Mouse (Mus musculus) megakaryocyte, embryonic 14.5 days (primary cell): ENCODE measurements around the gene Taf1d. TPM values are rescaled to one million over a fixed set of nuclear protein-coding genes. Genes with fewer than 3 reads are reported as not detected.
"Not testable (repeated sequence)": the region's sequence is repeated elsewhere in the genome, so short reads cannot be mapped to it uniquely, and the experiment has no call there.

Source experiments
- H3K27me3 ChIP-seq: replicated peaks from 2 replicates; pipeline ENCODE3; 2012; ENCODE audit warnings: inconsistent platforms
- H3K36me3 ChIP-seq: replicated peaks from 2 replicates; pipeline ENCODE3; 2012; ENCODE audit warnings: low read length, inconsistent platforms, mixed read lengths
- H3K4me1 ChIP-seq: 2 replicates; pipeline ENCODE4 v1.6.1; 2012; ENCODE audit warnings: inconsistent platforms
- H3K4me3 ChIP-seq: replicated peaks from 2 replicates; pipeline ENCODE3; 2012; ENCODE audit warnings: moderate library complexity, mild to moderate bottlenecking, inconsistent platforms
- H3K9me3 ChIP-seq: 2 replicates; pipeline ENCODE4 v1.6.1; 2012; ENCODE audit warnings: inconsistent platforms
- FLI1 ChIP-seq: IDR thresholded peaks from 2 replicates; pipeline ENCODE4 v1.6.1; 2012; ENCODE audit warnings: low read length, inconsistent platforms, mixed read lengths
- GATA1 ChIP-seq: IDR thresholded peaks from 3 replicates; pipeline ENCODE4 v1.6.1; 2012; ENCODE audit warnings: mixed read lengths, low read length, inconsistent platforms, borderline replicate concordance
- polyA plus RNA-seq: library from polyadenylated mRNA; stranded (reverse); fragments of >175 nt; gene quantifications from 2 replicates; pipeline ENCODE4 v1.2.3, GENCODE M21; 2012; ENCODE audit warnings: low replicate concordance; ENCODE audit not compliant: insufficient read depth

Gene Taf1d
- polyA plus RNA-seq, 1 experiment = 18.8 TPM

GRCm38 (mm10) chr9:15280491-15280879 is 25.5 kb upstream of the Taf1d start:
- no peaks in the 10 kb centered on the region for H3K9me3 ChIP-seq
- H3K4me3 ChIP-seq = peak overlapping the region; percentile 94
- H3K27me3 ChIP-seq = no peaks in the 10 kb centered on the region
- TF ChIP-seq GATA1 (no peak), FLI1 (no peak)
- peaks cover 54% of the 10 kb centered on the region for H3K36me3 ChIP-seq
- peaks cover 49% of the 10 kb centered on the region for H3K4me1 ChIP-seq

DNA sequence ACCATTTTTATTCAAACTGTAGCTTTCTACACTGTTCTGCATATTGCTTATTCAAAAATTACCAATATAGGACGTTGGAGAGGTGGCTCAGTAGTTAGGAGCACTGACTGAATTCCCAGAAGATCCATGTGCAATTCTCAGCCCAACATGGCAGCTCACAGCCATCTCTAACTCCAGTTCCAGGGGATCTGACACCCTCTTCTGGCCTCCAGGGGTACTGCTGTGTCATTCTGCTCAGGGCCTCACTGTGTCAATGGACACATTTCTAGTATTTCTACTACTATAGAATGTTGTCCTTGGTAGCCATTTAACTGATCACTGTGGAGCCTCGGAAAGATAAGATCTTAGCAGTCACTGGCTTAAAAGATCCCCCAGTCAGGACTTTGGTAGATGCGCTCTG is 20.6 kb upstream of the Taf1d start:
- no peaks in the 10 kb centered on the region for H3K27me3 ChIP-seq
- H3K4me1 ChIP-seq = peaks cover 60% of the 10 kb centered on the region
- H3K9me3 ChIP-seq = no peaks in the 10 kb centered on the region
- no peak overlapping the region for H3K4me3 ChIP-seq
- TF ChIP-seq GATA1 = no peak
- TF ChIP-seq FLI1 = no peak
- H3K36me3 ChIP-seq = peaks cover 73% of the 10 kb centered on the region

- no peak overlapping the region for H3K4me3 ChIP-seq
- no peaks in the 10 kb centered on the region for H3K27me3 ChIP-seq
- TF ChIP-seq FLI1 = no peak
- no peak for TF ChIP-seq GATA1
- H3K9me3 ChIP-seq = no peaks in the 10 kb centered on the region
- peaks cover 63% of the 10 kb centered on the region for H3K4me1 ChIP-seq
- H3K36me3 ChIP-seq = peaks cover 89% of the 10 kb centered on the region
Observed at GRCm38 (mm10) chr9:15287846-15288245, 18.2 kb upstream of the Taf1d start.

DNA sequence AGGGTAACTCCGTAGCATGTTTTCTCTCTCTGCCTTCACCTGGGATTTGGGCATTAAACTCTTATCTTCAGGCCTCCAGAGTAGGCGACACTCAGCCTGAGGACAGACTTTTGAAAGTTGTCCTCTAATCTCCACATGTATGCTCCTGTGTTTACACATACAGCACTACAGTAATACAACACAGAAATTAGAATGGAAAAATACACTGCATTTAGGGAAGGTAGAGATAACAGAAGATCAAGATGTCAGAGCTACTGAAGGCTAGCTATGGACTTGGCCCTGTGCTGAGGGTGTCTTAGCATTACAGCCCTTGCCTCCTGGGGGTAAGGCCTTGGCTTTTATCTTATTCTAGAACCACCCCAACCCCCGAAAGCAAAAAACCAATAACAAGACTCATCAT is 17.6 kb upstream of the Taf1d start:
- Histone ChIP-seq H3K4me1 (peaks cover 68% of the 10 kb centered on the region), H3K9me3 (no peaks in the 10 kb centered on the region), H3K4me3 (no peak overlapping the region), H3K27me3 (no peaks in the 10 kb centered on the region), H3K36me3 (peaks cover 91% of the 10 kb centered on the region)
- TF ChIP-seq FLI1 (no peak), GATA1 (no peak)

- H3K9me3 ChIP-seq = no peaks in the 10 kb centered on the region
- H3K4me3 ChIP-seq = peak overlapping the region; percentile 50
- TF ChIP-seq FLI1 (peak; percentile 86), GATA1 (peak; percentile 96)
- H3K27me3 ChIP-seq = no peaks in the 10 kb centered on the region
- H3K36me3 ChIP-seq = peaks cover 89% of the 10 kb centered on the region
- H3K4me1 ChIP-seq = peaks cover 69% of the 10 kb centered on the region
Observed at GRCm38 (mm10) chr9:15289251-15289650, 16.8 kb upstream of the Taf1d start.

GRCm38 (mm10) chr9:15297112-15297511 is 8.9 kb upstream of the Taf1d start:
- H3K36me3 ChIP-seq = peaks cover 71% of the 10 kb centered on the region
- H3K4me1 ChIP-seq = peaks cover 47% of the 10 kb centered on the region
- H3K9me3 ChIP-seq = no peaks in the 10 kb centered on the region
- TF ChIP-seq FLI1 (no peak), GATA1 (no peak)
- no peak overlapping the region for H3K4me3 ChIP-seq
- no peaks in the 10 kb centered on the region for H3K27me3 ChIP-seq

DNA sequence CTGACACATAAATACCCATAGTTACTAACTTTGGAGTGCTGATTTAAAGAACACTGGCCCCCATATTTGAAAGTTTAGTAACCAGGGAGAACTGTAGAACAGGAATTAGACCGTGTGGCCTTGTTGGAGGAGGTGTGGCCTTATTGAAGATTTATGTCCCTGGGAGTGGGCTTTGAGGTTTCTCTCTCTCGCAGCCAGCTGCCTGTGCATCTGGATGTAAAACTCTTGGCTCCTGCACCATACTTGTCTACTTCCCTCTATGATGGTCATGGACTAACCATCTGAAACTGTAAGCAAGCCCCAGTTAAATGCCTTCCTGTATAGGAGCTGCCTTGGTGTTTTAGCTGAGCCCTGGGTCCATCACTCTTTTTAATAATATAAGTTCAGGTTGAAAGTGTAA is 7.6 kb upstream of the Taf1d start:
- Histone ChIP-seq H3K9me3 (no peaks in the 10 kb centered on the region), H3K27me3 (no peaks in the 10 kb centered on the region), H3K4me1 (peaks cover 44% of the 10 kb centered on the region), H3K4me3 (no peak overlapping the region), H3K36me3 (peaks cover 62% of the 10 kb centered on the region)
- TF ChIP-seq GATA1 (no peak), FLI1 (no peak)

GRCm38 (mm10) chr9:15300056-15300455 is 6.0 kb upstream of the Taf1d start:
- Histone ChIP-seq H3K4me3 (no peak overlapping the region), H3K4me1 (peaks cover 58% of the 10 kb centered on the region), H3K27me3 (no peaks in the 10 kb centered on the region), H3K36me3 (peaks cover 53% of the 10 kb centered on the region), H3K9me3 (no peaks in the 10 kb centered on the region)
- TF ChIP-seq FLI1 (no peak), GATA1 (no peak)

- TF ChIP-seq GATA1 (no peak), FLI1 (no peak)
- Histone ChIP-seq H3K27me3 (no peaks in the 10 kb centered on the region), H3K9me3 (no peaks in the 10 kb centered on the region), H3K4me3 (peak overlapping the region; percentile 71), H3K36me3 (peaks cover 45% of the 10 kb centered on the region), H3K4me1 (peaks cover 61% of the 10 kb centered on the region)
Observed at GRCm38 (mm10) chr9:15301399-15301798, 4.6 kb upstream of the Taf1d start.

DNA sequence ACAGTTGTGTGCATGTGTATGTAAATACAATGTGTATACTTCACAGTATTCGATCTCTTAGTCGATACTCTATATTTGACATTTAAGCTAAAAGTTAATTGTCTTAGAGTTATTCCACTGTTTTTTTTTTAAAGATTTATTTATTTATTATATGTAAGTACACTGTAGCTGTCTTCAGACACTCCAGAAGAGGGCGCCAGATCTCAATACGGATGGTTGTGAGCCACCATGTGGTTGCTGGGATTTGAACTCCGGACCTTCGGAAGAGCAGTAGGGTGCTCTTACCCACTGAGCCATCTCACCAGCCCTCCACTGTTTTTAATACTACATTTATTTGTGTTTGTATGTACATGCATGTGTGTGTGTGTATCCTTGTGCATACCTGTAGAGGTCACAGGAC is 4.0 kb upstream of the Taf1d start:
- H3K36me3 ChIP-seq = peaks cover 39% of the 10 kb centered on the region
- peaks cover 58% of the 10 kb centered on the region for H3K4me1 ChIP-seq
- not testable (repeated sequence) for H3K9me3 ChIP-seq, H3K4me3 ChIP-seq, H3K27me3 ChIP-seq

GRCm38 (mm10) chr9:15302881-15303280 is 3.1 kb upstream of the Taf1d start:
- Histone ChIP-seq H3K36me3 (peaks cover 36% of the 10 kb centered on the region), H3K27me3 (no peaks in the 10 kb centered on the region), H3K4me1 (peaks cover 63% of the 10 kb centered on the region), H3K4me3 (no peak overlapping the region), H3K9me3 (no peaks in the 10 kb centered on the region)
- no peak for TF ChIP-seq FLI1
- no peak for TF ChIP-seq GATA1
